Mouse (Mus musculus): ENCODE measurements at regions not wholly inside any gene's neighbourhood (a gene's known extent, or its start where the extent isn't known, plus 50 kb on each side); places are given as distances from the start of the nearest gene placed in this dataset.

DNA sequence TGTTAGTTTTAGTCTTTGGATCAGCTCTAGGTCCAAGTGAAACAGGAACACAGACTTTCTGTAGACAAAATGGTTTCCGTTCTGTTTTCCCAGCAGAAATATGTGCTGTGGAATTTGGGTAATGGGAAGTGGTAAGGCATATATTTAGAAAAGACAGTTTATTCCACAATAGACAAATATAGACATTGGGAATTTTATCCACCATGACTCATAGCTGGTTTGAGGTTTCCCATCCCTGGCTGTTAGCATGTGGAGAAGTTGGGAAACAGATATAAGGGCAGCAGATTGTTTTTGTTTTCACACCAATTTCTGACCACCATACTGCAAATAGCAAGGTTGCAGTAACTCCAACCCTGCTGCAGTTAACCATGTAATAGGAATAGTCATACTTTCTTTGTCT is 385.0 kb upstream of the Adam34 start:
- 54% methylated on average over 1 of the region's 1 CpGs for WGBS
- no peaks in the 10 kb centered on the region for H3K4me1 ChIP-seq (replicated peaks; ENCODE audit: control insufficient read depth, insufficient read depth, low read length)
- DNase-seq (ENCODE audit: low spot score) (no peak), ATAC-seq (replicated peaks; ENCODE audit: low FRiP score, low TSS enrichment, low read depth) (no peak)
- no peaks in the 10 kb centered on the region for H3K27me3 ChIP-seq (replicated peaks; ENCODE audit: control insufficient read depth, insufficient read depth, low read length)
- no peaks in the 10 kb centered on the region for H3K9me3 ChIP-seq (ENCODE audit: control insufficient read depth, low read length)
- no peak overlapping the region for H3K4me2 ChIP-seq (ENCODE audit: low read length)
- no peak overlapping the region for H3K9ac ChIP-seq (ENCODE audit: low read length)
- no peak overlapping the region for H3K27ac ChIP-seq (ENCODE audit: low read depth)
- no peaks in the 10 kb centered on the region for H3K36me3 ChIP-seq (ENCODE audit: control insufficient read depth, insufficient read depth, low read length)
- no peak overlapping the region for H3K4me3 ChIP-seq (ENCODE audit: low read depth, low read length)

DNA sequence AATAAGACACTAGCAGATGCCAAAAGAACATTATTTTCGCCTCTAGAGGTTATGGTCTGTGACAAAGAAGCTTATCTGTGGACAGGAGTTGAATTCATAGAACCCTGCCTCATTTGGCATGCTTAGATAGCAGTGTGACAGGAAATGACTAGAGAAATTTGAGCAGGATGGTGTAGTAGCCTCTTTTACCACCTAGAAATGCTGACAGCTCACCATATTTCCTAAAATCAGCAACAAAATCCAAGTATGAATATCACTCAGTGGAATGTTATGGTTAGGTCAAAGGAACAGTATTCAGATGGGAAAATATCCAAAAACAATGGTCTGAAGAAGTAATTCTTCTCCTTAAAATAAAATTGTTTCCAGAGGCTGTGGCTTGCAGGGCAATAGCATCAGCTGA is 383.6 kb upstream of the Adam34 start:
- ATAC-seq (replicated peaks; ENCODE audit: low FRiP score, low TSS enrichment, low read depth) (no peak), DNase-seq (ENCODE audit: low spot score) (no peak)
- H3K4me1 ChIP-seq (replicated peaks; ENCODE audit: control insufficient read depth, insufficient read depth, low read length) = no peaks in the 10 kb centered on the region
- WGBS = 61% methylated on average over 1 of the region's 1 CpGs
- no peaks in the 10 kb centered on the region for H3K27me3 ChIP-seq (replicated peaks; ENCODE audit: control insufficient read depth, insufficient read depth, low read length)
- H3K9me3 ChIP-seq (ENCODE audit: control insufficient read depth, low read length) = no peaks in the 10 kb centered on the region
- H3K36me3 ChIP-seq (ENCODE audit: control insufficient read depth, insufficient read depth, low read length) = no peaks in the 10 kb centered on the region
- H3K27ac ChIP-seq (ENCODE audit: low read depth) = no peak overlapping the region
- H3K9ac ChIP-seq (ENCODE audit: low read length) = no peak overlapping the region
- H3K4me3 ChIP-seq (ENCODE audit: low read depth, low read length) = no peak overlapping the region
- no peak overlapping the region for H3K4me2 ChIP-seq (ENCODE audit: low read length)

DNA sequence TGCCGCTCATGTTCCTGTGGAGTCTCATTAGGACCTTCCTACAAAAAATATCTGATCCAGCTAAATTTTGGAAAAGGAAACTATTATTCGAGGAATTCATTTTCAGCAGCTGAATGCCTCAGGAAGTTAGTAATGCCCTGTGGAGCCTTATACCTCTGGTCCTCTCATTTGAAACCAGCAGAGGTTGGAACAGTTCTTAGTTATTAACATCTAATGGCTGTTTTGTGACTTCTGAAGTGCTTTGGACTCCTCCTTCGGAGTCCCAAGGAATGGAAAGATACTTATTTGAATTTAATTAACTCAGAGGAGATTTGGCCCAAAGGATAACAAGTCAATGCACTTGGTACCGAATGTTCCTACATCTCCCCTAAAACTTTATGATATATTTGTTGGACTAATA is 372.2 kb upstream of the Adam34 start:
- H3K9ac ChIP-seq (ENCODE audit: low read length) = no peak overlapping the region

DNA sequence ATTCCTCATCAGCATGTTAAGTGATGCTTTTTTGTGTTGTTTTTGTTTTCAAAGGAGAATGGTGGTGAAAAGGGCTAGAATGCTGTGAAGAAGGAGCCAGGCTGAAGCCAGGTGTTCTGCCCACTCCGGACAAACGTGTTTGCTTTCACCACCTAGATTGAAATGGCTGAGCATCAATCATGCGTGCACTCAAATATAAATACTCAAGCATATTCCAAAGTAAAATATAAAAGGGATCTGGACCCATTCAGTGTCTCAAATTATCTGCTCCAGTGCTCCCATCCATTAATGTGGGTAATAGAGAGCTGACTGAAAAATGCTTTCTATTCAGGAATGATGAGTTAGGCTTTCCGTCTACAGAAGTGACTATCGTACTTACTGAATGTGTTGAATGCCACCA is 349.0 kb upstream of the Adam34 start:
- H3K27me3 ChIP-seq (replicated peaks; ENCODE audit: control insufficient read depth, insufficient read depth, low read length) = no peaks in the 10 kb centered on the region
- 67% methylated on average over 5 of the region's 5 CpGs for WGBS
- ATAC-seq (replicated peaks; ENCODE audit: low FRiP score, low TSS enrichment, low read depth) = no peak
- no peak for DNase-seq (ENCODE audit: low spot score)
- H3K27ac ChIP-seq (ENCODE audit: low read depth) = no peak overlapping the region
- H3K9ac ChIP-seq (ENCODE audit: low read length) = no peak overlapping the region
- no peak overlapping the region for H3K4me3 ChIP-seq (ENCODE audit: low read depth, low read length)
- H3K36me3 ChIP-seq (ENCODE audit: control insufficient read depth, insufficient read depth, low read length) = no peaks in the 10 kb centered on the region
- H3K9me3 ChIP-seq (ENCODE audit: control insufficient read depth, low read length) = no peaks in the 10 kb centered on the region
- H3K4me1 ChIP-seq (replicated peaks; ENCODE audit: control insufficient read depth, insufficient read depth, low read length) = no peaks in the 10 kb centered on the region
- no peak overlapping the region for H3K4me2 ChIP-seq (ENCODE audit: low read length)

More for the DNA sequence above, 372.2 kb upstream of the Adam34 start:
- whole genome bisulfite sequencing = 94% methylated on average over 4 of the region's 4 CpGs
- no peaks in the 10 kb centered on the region for H3K4me1 ChIP-seq (replicated peaks; ENCODE audit: control insufficient read depth, insufficient read depth, low read length)
- H3K4me3 ChIP-seq (ENCODE audit: low read depth, low read length) = no peak overlapping the region
- no peak overlapping the region for H3K27ac ChIP-seq (ENCODE audit: low read depth)
- DNase-seq (ENCODE audit: low spot score) = no peak
- ATAC-seq (replicated peaks; ENCODE audit: low FRiP score, low TSS enrichment, low read depth) = no peak
- no peak overlapping the region for H3K4me2 ChIP-seq (ENCODE audit: low read length)
- no peaks in the 10 kb centered on the region for H3K36me3 ChIP-seq (ENCODE audit: control insufficient read depth, insufficient read depth, low read length)
- no peaks in the 10 kb centered on the region for H3K27me3 ChIP-seq (replicated peaks; ENCODE audit: control insufficient read depth, insufficient read depth, low read length)
- H3K9me3 ChIP-seq (ENCODE audit: control insufficient read depth, low read length) = no peaks in the 10 kb centered on the region

DNA sequence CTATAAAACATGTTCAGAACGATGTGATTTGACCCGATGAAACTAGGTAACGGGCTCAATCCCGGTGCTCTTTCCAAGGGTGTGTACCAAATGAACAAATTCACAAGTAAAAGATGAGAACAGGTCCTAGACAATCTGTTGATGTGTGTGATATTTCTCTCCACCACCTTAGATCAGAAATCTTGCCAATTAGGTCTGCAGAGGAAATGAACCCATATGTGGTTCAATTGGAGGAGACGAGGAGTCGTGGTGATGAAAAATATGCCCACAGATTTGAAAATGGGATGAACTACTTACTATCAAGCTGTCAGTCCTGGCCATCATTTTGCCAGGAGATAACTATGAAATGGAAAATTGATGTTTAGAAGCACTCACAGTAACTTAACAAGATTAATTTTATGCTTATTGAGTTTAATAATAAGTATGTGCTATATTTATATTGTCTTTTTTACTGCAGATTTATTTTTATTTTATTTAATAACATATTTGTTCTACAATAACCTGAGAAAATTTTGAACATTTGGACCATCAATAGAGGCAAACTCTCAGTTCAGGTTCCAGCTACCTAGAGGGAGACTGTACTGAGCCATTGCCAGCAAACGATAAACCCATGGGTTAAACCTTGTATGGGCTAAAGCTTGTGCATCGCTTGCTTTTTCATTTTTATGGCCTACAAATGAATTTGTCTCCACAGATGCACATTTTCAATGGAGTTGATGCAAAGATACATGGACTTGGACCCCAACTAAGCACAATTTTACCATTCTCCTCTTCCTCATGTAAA is 332.9 kb upstream of the Adam34 start:
- H3K9ac ChIP-seq (ENCODE audit: low read length) = no peak overlapping the region
- no peaks in the 10 kb centered on the region for H3K36me3 ChIP-seq (ENCODE audit: control insufficient read depth, insufficient read depth, low read length)
- no peak overlapping the region for H3K4me3 ChIP-seq (ENCODE audit: low read depth, low read length)
- no peak overlapping the region for H3K27ac ChIP-seq (ENCODE audit: low read depth)
- no peaks in the 10 kb centered on the region for H3K9me3 ChIP-seq (ENCODE audit: control insufficient read depth, low read length)
- WGBS = 95% methylated on average over 8 of the region's 8 CpGs
- ATAC-seq (replicated peaks; ENCODE audit: low FRiP score, low TSS enrichment, low read depth) (no peak), DNase-seq (ENCODE audit: low spot score) (no peak)
- no peak overlapping the region for H3K4me2 ChIP-seq (ENCODE audit: low read length)
- H3K27me3 ChIP-seq (replicated peaks; ENCODE audit: control insufficient read depth, insufficient read depth, low read length) = no peaks in the 10 kb centered on the region
- H3K4me1 ChIP-seq (replicated peaks; ENCODE audit: control insufficient read depth, insufficient read depth, low read length) = no peaks in the 10 kb centered on the region

DNA sequence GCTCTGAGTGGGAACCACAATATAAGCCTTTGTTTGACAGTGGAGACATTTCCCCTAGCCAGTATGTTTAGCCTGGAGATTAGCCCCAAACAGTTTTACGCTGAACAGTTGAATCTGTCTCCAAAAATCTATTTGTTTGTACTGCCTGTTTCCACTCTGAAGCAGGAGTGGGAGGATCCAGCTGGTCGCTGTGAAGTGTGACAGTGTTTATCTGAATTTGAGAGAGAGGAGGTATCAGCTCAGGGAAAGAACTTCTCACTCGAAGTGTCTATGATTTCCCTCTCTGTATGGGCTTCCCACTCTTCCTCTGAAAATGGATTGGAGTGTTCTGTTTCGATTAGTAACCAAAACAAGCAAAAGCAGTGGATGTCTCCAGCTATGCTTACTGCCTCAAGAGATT is 324.4 kb upstream of the Adam34 start:
- 24% methylated on average over 4 of the region's 4 CpGs for WGBS
- no peak for DNase-seq (ENCODE audit: low spot score)
- H3K27ac ChIP-seq (ENCODE audit: low read depth) = no peak overlapping the region
- H3K27me3 ChIP-seq (replicated peaks; ENCODE audit: control insufficient read depth, insufficient read depth, low read length) = no peaks in the 10 kb centered on the region
- no peak overlapping the region for H3K4me2 ChIP-seq (ENCODE audit: low read length)
- no peak for ATAC-seq (replicated peaks; ENCODE audit: low FRiP score, low TSS enrichment, low read depth)
- no peaks in the 10 kb centered on the region for H3K36me3 ChIP-seq (ENCODE audit: control insufficient read depth, insufficient read depth, low read length)
- H3K9me3 ChIP-seq (ENCODE audit: control insufficient read depth, low read length) = no peaks in the 10 kb centered on the region
- H3K9ac ChIP-seq (ENCODE audit: low read length) = no peak overlapping the region
- no peak overlapping the region for H3K4me3 ChIP-seq (ENCODE audit: low read depth, low read length)
- 0 out of 2 replicates have a peak, but pooled peaks cover 4% of the 10 kb centered on the region for H3K4me1 ChIP-seq (replicated peaks; ENCODE audit: control insufficient read depth, insufficient read depth, low read length)

DNA sequence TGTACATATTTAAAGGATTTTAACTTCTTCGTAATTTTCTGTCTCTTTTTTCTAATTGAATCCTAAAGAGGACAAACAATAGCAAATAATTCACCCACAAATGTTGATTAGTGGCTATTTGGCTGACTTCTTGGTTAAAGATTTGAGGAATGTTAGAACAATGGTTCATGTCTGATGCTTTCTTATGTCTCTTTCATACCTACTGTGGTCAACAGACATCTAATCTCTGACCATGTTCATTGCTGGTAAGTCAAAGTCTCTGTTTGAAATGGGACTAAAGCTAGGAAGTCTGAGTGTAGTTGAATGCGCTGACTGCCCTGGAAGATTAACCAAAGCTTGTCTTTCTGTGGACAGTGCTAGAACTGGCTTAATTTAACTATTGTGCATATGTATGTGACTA is 321.5 kb upstream of the Adam34 start:
- no peaks in the 10 kb centered on the region for H3K27me3 ChIP-seq (replicated peaks; ENCODE audit: control insufficient read depth, insufficient read depth, low read length)
- no peak overlapping the region for H3K9ac ChIP-seq (ENCODE audit: low read length)
- 95% methylated on average over 2 of the region's 2 CpGs for WGBS
- 0 out of 2 replicates have a peak, but pooled peaks cover 4% of the 10 kb centered on the region for H3K4me1 ChIP-seq (replicated peaks; ENCODE audit: control insufficient read depth, insufficient read depth, low read length)
- no peaks in the 10 kb centered on the region for H3K9me3 ChIP-seq (ENCODE audit: control insufficient read depth, low read length)
- no peaks in the 10 kb centered on the region for H3K36me3 ChIP-seq (ENCODE audit: control insufficient read depth, insufficient read depth, low read length)
- ATAC-seq (replicated peaks; ENCODE audit: low FRiP score, low TSS enrichment, low read depth) (no peak), DNase-seq (ENCODE audit: low spot score) (no peak)
- no peak overlapping the region for H3K27ac ChIP-seq (ENCODE audit: low read depth)
- no peak overlapping the region for H3K4me2 ChIP-seq (ENCODE audit: low read length)
- H3K4me3 ChIP-seq (ENCODE audit: low read depth, low read length) = no peak overlapping the region

DNA sequence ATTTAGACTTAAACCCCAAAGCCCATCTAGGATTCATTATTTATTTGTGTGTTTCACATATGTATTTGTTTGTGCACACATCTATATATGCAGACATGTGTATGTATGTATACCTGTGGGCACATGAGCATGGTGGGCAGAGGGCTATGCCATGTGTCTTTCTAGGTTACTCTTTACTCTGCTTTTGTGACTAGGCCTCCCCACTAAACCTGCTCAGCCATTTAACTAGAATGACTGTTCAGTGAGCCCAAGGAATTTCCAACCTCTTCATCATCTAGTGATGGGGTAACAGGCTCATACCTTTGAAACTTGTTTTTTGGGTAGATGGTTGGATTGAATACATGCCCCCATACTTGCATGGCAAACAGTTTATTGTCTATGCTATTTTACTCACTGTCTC is 321.1 kb upstream of the Adam34 start:
- Histone ChIP-seq H3K36me3 (ENCODE audit: control insufficient read depth, insufficient read depth, low read length) (no peaks in the 10 kb centered on the region), H3K9me3 (ENCODE audit: control insufficient read depth, low read length) (no peaks in the 10 kb centered on the region), H3K27me3 (replicated peaks; ENCODE audit: control insufficient read depth, insufficient read depth, low read length) (no peaks in the 10 kb centered on the region), H3K9ac (ENCODE audit: low read length) (no peak overlapping the region), H3K4me1 (replicated peaks; ENCODE audit: control insufficient read depth, insufficient read depth, low read length) (0 out of 2 replicates have a peak, but pooled peaks cover 4% of the 10 kb centered on the region), H3K27ac (ENCODE audit: low read depth) (no peak overlapping the region), H3K4me3 (ENCODE audit: low read depth, low read length) (no peak overlapping the region), H3K4me2 (ENCODE audit: low read length) (no peak overlapping the region)
- no peak for DNase-seq (ENCODE audit: low spot score)
- ATAC-seq (replicated peaks; ENCODE audit: low FRiP score, low TSS enrichment, low read depth) = no peak

DNA sequence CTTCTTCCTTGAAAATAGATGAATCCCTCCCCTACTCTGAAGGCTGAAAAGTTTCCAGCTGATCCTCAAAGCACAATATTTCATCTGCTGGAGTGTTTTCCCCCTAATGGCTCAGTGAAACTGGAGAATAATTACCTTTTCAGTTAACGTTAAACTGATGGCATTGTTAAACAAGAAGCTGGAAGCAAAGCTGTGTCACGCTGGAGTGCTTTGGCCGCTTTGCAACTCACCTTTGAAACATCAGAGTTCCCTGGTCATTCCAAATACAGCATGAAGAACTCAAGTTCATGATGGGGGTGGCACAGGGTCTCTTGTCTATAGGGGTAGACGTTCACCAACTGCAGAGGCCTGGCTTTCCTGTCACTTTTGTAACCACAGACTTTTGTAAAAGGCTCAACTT is 317.9 kb upstream of the Adam34 start:
- Histone ChIP-seq H3K27me3 (replicated peaks; ENCODE audit: control insufficient read depth, insufficient read depth, low read length) (no peaks in the 10 kb centered on the region), H3K9me3 (ENCODE audit: control insufficient read depth, low read length) (no peaks in the 10 kb centered on the region), H3K4me3 (ENCODE audit: low read depth, low read length) (no peak overlapping the region), H3K4me1 (replicated peaks; ENCODE audit: control insufficient read depth, insufficient read depth, low read length) (no peaks in the 10 kb centered on the region), H3K9ac (ENCODE audit: low read length) (no peak overlapping the region), H3K27ac (ENCODE audit: low read depth) (no peak overlapping the region), H3K4me2 (ENCODE audit: low read length) (no peak overlapping the region), H3K36me3 (ENCODE audit: control insufficient read depth, insufficient read depth, low read length) (no peaks in the 10 kb centered on the region)
- no peak for ATAC-seq (replicated peaks; ENCODE audit: low FRiP score, low TSS enrichment, low read depth)
- no peak for DNase-seq (ENCODE audit: low spot score)
- 33% methylated on average over 4 of the region's 4 CpGs for WGBS
